Mouse (Mus musculus) limb, embryonic 11.5 days (tissue): ENCODE results near the gene Otud5. TPM values are rescaled to one million over a fixed set of nuclear protein-coding genes. Genes with fewer than 3 reads are reported as not detected.

Source experiments
- ATAC-seq: fragments of 200-750 bp; cut with Nextera tagmentation; 2 replicates; pipeline ENCODE4 v1.8.0; 2017; ENCODE audit warnings: low read depth; ENCODE audit not compliant: insufficient number of reproducible peaks, low FRiP score, low TSS enrichment
- DNase-seq: peaks from one replicate; pipeline ENCODE4 v3.0.0-alpha.2; 2015; ENCODE audit warnings: low spot score
- H3K27ac ChIP-seq: fragments of 300-500 bp; sonication (generic); replicated peaks from 2 replicates; pipeline ENCODE4 v1.5.1; 2014; ENCODE audit warnings: low read depth, mild to moderate bottlenecking, low read length
- H3K27me3 ChIP-seq: fragments of 300-500 bp; sonication (generic); 2 replicates; pipeline ENCODE4 v1.6.1; 2014; ENCODE audit warnings: mild to moderate bottlenecking, low read length, mixed read lengths; ENCODE audit not compliant: control insufficient read depth, insufficient read depth
- H3K36me3 ChIP-seq: fragments of 300-500 bp; sonication (generic); 2 replicates; pipeline ENCODE4 v1.6.1; 2014; ENCODE audit warnings: mild to moderate bottlenecking, low read length, moderate library complexity, mixed read lengths; ENCODE audit not compliant: control insufficient read depth, insufficient read depth
- H3K4me1 ChIP-seq: fragments of 300-500 bp; sonication (generic); 2 replicates; pipeline ENCODE4 v1.6.1; 2014; ENCODE audit warnings: low read length, mixed read lengths; ENCODE audit not compliant: control insufficient read depth, insufficient read depth
- H3K4me2 ChIP-seq: fragments of 300-500 bp; sonication (generic); 2 replicates; pipeline ENCODE4 v1.6.1; 2014; ENCODE audit warnings: low read depth, mild to moderate bottlenecking, moderate library complexity; ENCODE audit not compliant: severe bottlenecking
- H3K4me3 ChIP-seq: fragments of 300-500 bp; sonication (generic); 2 replicates; pipeline ENCODE4 v1.5.1; 2014; ENCODE audit warnings: low read depth, low read length
- H3K9ac ChIP-seq: fragments of 300-500 bp; sonication (generic); 2 replicates; pipeline ENCODE4 v1.6.1; 2014; ENCODE audit warnings: mild to moderate bottlenecking, low read length
- H3K9me3 ChIP-seq: fragments of 300-500 bp; sonication (generic); 2 replicates; pipeline ENCODE4 v1.6.1; 2016; ENCODE audit warnings: low read length; ENCODE audit not compliant: control insufficient read depth
- WGBS: fragments of 180-500 bp; shearing (Covaris S2); extraction: QIAGEN DNeasy Blood & Tissue Kit; methylation state at CpG from one replicate; pipeline ENCODE4 v1.1.7; 2014; 5-methylcytosine and 5-hydroxymethylcytosine counted together
- polyA plus RNA-seq: library from polyadenylated mRNA; unstranded; fragments of >200 nt; fragmentation: Nextera tagmentation; extraction: Ambion mirVana; gene quantifications from 2 replicates; pipeline ENCODE4 v1.2.1, GENCODE M21; 2014

Gene Otud5
- polyA plus RNA-seq, 1 experiment from 2014 or later = 34.5 TPM

DNA sequence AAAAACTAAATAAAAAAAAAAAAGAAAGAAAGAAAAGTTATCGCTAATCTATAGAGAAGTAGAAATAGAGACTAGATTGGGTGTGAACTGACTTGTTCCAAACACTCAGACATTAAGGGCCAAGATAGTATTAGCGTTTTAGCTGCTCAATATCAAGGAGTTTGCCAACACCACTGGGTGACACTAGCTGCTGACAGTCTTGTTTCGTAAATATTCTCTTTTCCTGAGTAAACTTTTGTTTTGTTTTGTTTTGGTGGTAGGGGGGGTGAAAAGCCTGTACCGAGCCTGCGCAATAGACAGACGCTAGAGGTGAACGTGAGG lies 362 bp upstream of the Otud5 start:
- Histone ChIP-seq H3K9me3 (no peaks in the 10 kb centered on the region), H3K36me3 (no peaks in the 10 kb centered on the region), H3K4me1 (no peaks in the 10 kb centered on the region), H3K4me2 (peak overlapping the region; percentile 38; the same call in 1 of the 2 replicates), H3K27ac (no peak overlapping the region), H3K27me3 (no peaks in the 10 kb centered on the region), H3K4me3 (peak overlapping the region; percentile 12; the same call in 1 of the 2 replicates), H3K9ac (no peak overlapping the region)
- WGBS = 7% methylated on average over 7 of the region's 7 CpGs
- ATAC-seq (no peak), DNase-seq (no peak)

DNA sequence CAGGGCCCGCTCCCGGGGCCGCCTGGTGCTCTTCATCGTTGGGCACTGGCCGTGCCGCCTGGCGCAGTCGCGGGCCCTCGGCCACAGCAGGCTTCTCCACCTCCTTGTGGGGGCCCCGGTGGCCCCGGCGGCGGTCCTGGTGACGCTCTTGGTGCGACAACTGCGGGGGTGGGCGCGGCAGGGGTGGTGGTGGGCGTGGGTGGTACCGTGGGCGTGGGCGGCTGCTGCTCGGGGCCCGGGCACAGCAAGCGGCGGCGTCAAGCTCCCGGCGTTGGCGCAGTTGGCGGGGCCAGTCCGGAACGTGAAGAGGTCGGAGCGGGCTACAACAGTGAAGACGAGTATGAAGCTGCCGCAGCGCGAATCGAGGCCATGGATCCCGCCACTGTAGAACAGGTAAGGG lies 1.2 kb downstream of the Otud5 start:
- no peaks in the 10 kb centered on the region for H3K9me3 ChIP-seq
- H3K4me2 ChIP-seq = peak overlapping the region; percentile 57
- H3K4me1 ChIP-seq = no peaks in the 10 kb centered on the region
- H3K27ac ChIP-seq = peak overlapping the region; percentile 52
- peak overlapping the region; percentile 74 for H3K4me3 ChIP-seq
- H3K36me3 ChIP-seq = no peaks in the 10 kb centered on the region
- peak overlapping the region; percentile 80 for H3K9ac ChIP-seq
- DNase-seq = peak; percentile 20
- 15% methylated on average over 27 of the region's 42 CpGs for WGBS
- H3K27me3 ChIP-seq = no peaks in the 10 kb centered on the region
- ATAC-seq = no peak

DNA sequence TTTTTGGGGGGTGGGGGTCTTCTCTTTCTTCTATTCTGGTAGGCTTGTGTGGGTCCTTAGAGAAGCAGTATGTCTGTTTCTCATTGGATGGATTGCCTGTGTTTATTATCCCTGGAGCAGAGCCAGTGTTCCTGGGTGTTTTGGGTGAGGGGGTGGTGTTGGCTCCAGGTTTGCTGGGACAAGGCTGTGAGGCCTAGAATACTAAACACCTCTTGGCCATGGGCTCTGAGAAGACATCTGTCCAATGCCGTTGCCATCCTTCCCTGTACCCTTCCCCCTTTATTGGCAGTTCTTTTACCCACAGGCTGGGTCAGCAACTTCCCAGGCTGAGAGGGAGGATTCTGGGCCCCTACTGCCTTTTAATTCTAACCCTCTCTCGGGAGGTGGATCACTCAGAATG lies 6.7 kb downstream of the Otud5 start:
- no peak overlapping the region for H3K27ac ChIP-seq
- WGBS = 83% methylated on average over 2 of the region's 2 CpGs
- H3K9me3 ChIP-seq = no peaks in the 10 kb centered on the region
- H3K36me3 ChIP-seq = no peaks in the 10 kb centered on the region
- H3K4me3 ChIP-seq = no peak overlapping the region
- H3K4me1 ChIP-seq = no peaks in the 10 kb centered on the region
- no peak overlapping the region for H3K4me2 ChIP-seq
- no peak overlapping the region for H3K9ac ChIP-seq
- ATAC-seq = no peak
- no peak for DNase-seq
- H3K27me3 ChIP-seq = no peaks in the 10 kb centered on the region

DNA sequence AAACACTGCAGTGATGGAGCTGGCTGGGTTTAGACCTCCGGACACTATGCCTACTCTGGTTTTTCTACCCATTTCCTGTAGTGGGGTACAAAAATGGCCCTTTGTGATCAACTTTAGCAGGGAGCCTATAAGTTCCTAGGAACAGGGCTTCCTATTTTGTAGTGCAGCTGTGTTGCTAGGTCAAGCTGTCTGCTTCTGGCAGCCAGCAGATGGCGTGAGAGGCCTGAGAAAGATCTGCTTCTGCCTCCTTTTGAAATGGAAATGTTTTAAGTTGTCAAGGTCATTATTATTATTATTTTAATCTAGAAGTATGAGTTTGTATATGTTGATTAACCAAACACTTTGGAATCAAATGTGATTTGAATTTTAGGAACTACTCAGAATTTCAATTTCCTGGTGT lies 13.4 kb downstream of the Otud5 start:
- Histone ChIP-seq H3K27me3 (no peaks in the 10 kb centered on the region), H3K9me3 (no peaks in the 10 kb centered on the region), H3K4me2 (no peak overlapping the region), H3K36me3 (no peaks in the 10 kb centered on the region), H3K9ac (no peak overlapping the region), H3K27ac (no peak overlapping the region), H3K4me1 (no peaks in the 10 kb centered on the region), H3K4me3 (no peak overlapping the region)
- DNase-seq (peak; percentile 23), ATAC-seq (no peak)
- 64% methylated on average over 2 of the region's 2 CpGs for WGBS

DNA sequence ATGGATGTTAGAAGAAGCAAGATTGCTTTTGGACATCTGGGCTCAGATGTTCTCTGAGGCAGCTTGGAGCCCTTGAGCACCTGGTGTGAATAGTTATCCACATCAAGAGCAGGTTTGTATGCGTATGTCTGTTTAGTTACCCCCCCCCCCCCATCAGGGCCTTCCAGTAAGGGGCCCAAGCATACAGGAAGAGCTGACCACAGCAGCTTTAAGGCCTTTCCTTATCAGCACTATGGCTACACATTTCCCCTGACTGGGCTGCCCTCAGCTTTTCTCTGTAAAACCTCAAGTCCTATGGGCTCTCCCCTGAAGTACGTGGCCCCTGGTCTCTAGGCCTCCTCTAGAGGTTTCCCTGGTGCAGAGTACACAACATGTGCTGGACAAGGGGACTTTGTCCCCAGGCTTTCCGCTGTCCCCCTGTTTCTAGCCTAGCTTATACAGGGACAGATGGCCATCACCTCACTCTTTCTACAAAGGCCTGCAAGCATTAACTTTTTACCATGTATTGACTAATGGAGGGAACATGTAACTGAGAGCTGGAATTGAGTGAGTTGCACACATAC lies 18.1 kb downstream of the Otud5 start:
- H3K36me3 ChIP-seq = no peaks in the 10 kb centered on the region
- no peak overlapping the region for H3K27ac ChIP-seq
- 83% methylated on average over 3 of the region's 3 CpGs for WGBS
- no peaks in the 10 kb centered on the region for H3K9me3 ChIP-seq
- no peaks in the 10 kb centered on the region for H3K4me1 ChIP-seq
- no peak overlapping the region for H3K4me3 ChIP-seq
- H3K9ac ChIP-seq = no peak overlapping the region
- DNase-seq (no peak), ATAC-seq (no peak)
- H3K27me3 ChIP-seq = no peaks in the 10 kb centered on the region
- H3K4me2 ChIP-seq = no peak overlapping the region

DNA sequence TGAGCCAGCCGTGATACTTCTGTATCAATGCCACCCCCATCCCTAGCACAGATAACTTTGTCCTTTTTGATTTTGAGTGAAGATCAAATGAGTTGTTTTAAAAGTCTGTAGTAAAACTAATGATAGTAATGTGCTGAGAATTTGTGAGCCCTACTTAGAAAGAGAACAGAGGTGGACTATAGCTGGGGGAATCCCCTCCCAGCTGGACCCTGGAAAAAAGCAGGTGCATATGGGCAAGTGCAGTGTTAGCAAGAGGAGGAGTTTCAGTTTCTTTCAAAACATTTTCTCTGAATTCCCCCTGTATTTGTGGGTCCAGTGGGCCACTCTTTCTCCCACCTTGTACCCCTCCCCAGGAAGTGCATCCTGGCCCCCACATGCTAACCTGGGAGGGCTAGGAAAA lies 22.0 kb downstream of the Otud5 start:
- H3K27me3 ChIP-seq = no peaks in the 10 kb centered on the region
- H3K9ac ChIP-seq = no peak overlapping the region
- no peak overlapping the region for H3K27ac ChIP-seq
- no peaks in the 10 kb centered on the region for H3K9me3 ChIP-seq
- no peaks in the 10 kb centered on the region for H3K4me1 ChIP-seq
- H3K36me3 ChIP-seq = no peaks in the 10 kb centered on the region
- DNase-seq = no peak
- no peak overlapping the region for H3K4me3 ChIP-seq
- WGBS = 79% methylated on average over 1 of the region's 1 CpGs
- no peak overlapping the region for H3K4me2 ChIP-seq
- no peak for ATAC-seq

DNA sequence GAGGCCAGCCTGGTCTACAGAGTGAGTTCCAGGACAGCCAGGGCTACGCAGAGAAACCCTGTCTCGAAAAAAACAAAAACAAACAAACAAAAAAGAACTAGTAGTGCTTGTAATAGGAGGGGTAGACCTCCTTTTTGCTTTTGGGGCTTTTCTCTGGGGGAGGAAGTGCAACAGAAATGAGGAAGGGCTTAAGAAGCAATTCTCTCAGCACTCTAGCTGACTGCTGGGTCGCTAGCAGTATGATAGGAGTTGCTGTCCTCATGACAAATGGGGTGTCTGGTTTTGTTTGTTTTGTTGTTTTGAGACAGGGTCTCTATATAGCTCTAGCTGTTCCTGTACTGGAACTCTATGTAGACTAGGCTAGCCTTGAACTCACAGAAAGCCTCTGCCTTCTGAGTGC lies 23.4 kb downstream of the Otud5 start:
- no peaks in the 10 kb centered on the region for H3K27me3 ChIP-seq
- 86% methylated on average over 3 of the region's 3 CpGs for WGBS
- H3K9ac ChIP-seq = no peak overlapping the region
- H3K9me3 ChIP-seq = no peaks in the 10 kb centered on the region
- no peak overlapping the region for H3K4me3 ChIP-seq
- no peak overlapping the region for H3K27ac ChIP-seq
- no peak overlapping the region for H3K4me2 ChIP-seq
- DNase-seq = no peak
- H3K4me1 ChIP-seq = no peaks in the 10 kb centered on the region
- H3K36me3 ChIP-seq = no peaks in the 10 kb centered on the region
- ATAC-seq = no peak

DNA sequence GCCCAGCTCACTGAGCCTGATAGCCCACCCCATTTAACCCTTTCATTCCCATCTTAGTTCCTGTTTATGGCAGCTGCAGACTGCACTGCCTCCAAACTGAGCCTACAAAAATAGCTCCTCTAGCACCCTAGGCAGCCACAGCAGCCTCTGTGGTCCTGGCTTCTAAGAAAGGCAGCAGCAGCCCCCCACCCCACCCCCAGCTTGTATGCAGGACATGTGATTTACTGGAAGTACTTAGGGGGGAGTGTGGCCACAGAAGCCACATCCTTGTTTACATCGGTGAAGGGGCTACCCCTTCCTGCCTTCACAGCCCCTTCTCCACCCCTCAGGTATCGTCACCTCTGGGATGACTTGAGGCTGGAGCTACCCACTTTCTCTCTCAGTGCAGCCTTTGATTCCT lies 24.2 kb downstream of the Otud5 start:
- H3K27ac ChIP-seq = no peak overlapping the region
- H3K9ac ChIP-seq = no peak overlapping the region
- no peaks in the 10 kb centered on the region for H3K36me3 ChIP-seq
- ATAC-seq = no peak
- no peaks in the 10 kb centered on the region for H3K4me1 ChIP-seq
- H3K4me2 ChIP-seq = no peak overlapping the region
- H3K27me3 ChIP-seq = no peaks in the 10 kb centered on the region
- WGBS = 70% methylated on average over 2 of the region's 2 CpGs
- H3K9me3 ChIP-seq = no peaks in the 10 kb centered on the region
- H3K4me3 ChIP-seq = no peak overlapping the region
- DNase-seq = no peak

DNA sequence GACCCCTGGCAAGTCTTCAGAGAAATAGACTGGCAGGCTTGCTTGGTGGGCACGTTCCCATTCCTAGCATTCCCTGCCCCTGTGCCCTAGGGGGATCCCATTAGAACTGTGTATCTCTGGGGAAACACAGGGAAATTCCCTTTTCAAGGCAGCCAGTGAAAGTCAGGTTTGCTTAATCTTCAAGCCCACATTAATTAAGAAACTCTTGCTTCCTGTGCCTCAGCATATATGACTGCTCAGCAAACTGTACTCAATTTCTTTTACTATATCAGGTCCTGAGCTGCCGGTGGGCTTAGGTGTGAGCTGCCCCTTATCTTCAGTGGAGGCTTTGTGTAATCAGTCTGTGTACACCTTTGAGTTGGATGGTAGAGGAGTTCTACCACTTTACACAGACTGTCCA lies 24.6 kb downstream of the Otud5 start:
- H3K4me1 ChIP-seq = no peaks in the 10 kb centered on the region
- H3K27ac ChIP-seq = no peak overlapping the region
- no peak for ATAC-seq
- DNase-seq = no peak
- no peaks in the 10 kb centered on the region for H3K27me3 ChIP-seq
- 71% methylated on average over 2 of the region's 2 CpGs for WGBS
- no peak overlapping the region for H3K4me2 ChIP-seq
- no peaks in the 10 kb centered on the region for H3K36me3 ChIP-seq
- no peaks in the 10 kb centered on the region for H3K9me3 ChIP-seq
- H3K4me3 ChIP-seq = no peak overlapping the region
- no peak overlapping the region for H3K9ac ChIP-seq
